16 mouse cellular contexts compared by ENCODE assay signal in genomic region chr10:115262261-115262660, GRCm38 (mm10). TPM values are rescaled to one million over a fixed set of nuclear protein-coding genes. Genes with fewer than 3 reads are reported as not detected.
DNase-seq lines count a peak whose midpoint lies in the region; ATAC-seq and TF ChIP-seq lines count a peak whose summit lies in the region.
"Had no signal": no experiment of that assay in that cellular context is flagged by ENCODE, and none has a peak within 500 bp of the region (broad histone marks: within the 10 kb centered on the region; RNA-seq: fewer than 3 reads in every experiment).

No protein-coding gene starts in this region.

- no peaks in the 10 kb centered on the region for H3K9me3 ChIP-seq in liver, embryonic 15.5 days (replicated peaks)
- H3K9me3 ChIP-seq in liver, embryonic 12.5 days (replicated peaks): no peaks in the 10 kb centered on the region
- no peaks in the 10 kb centered on the region for H3K9me3 ChIP-seq in intestine, embryonic 14.5 days (ENCODE audit: control insufficient read depth, low read length)
- H3K9me3 ChIP-seq in intestine, postnatal 0 days (ENCODE audit: control insufficient read depth): no peaks in the 10 kb centered on the region
- no peaks in the 10 kb centered on the region for H3K9me3 ChIP-seq in stomach, postnatal 0 days (ENCODE audit: control insufficient read depth, low read length)
- H3K9me3 ChIP-seq: forebrain, embryonic 13.5 days; heart, embryonic 12.5 days had no signal

- no peak for DNase-seq in intestine, embryonic 14.5 days (ENCODE audit: low spot score)
- DNase-seq in stomach, postnatal 0 days (ENCODE audit: low spot score): no peak
- DNase-seq in kidney, adult 2 months: no peak
- no peak for DNase-seq in urinary bladder, postnatal 4 days (ENCODE audit: low spot score in 2 of 2)
- DNase-seq: adrenal gland, postnatal 25 days; cerebellum, adult 18-20 months; cerebellum, adult 9-11 months; forebrain, postnatal 0 days; gastrocnemius, postnatal 14 days; heart, postnatal 36 days had no signal

- H3K9ac ChIP-seq in liver, embryonic 15.5 days: no peak overlapping the region
- no peak overlapping the region for H3K9ac ChIP-seq in liver, embryonic 12.5 days
- no peak overlapping the region for H3K9ac ChIP-seq in intestine, embryonic 14.5 days (ENCODE audit: low read length)
- H3K9ac ChIP-seq in intestine, postnatal 0 days (ENCODE audit: low read depth, low read length): no peak overlapping the region
- H3K9ac ChIP-seq in stomach, postnatal 0 days (ENCODE audit: low read length): no peak overlapping the region
- H3K9ac ChIP-seq: forebrain, embryonic 13.5 days; forebrain, postnatal 0 days; heart, embryonic 12.5 days had no signal

- no peak for TF ChIP-seq POLR2A in kidney, adult 2 months (IDR thresholded peaks at IDR 0.05; ENCODE audit: low read depth, low read length)

- H3K36me3 ChIP-seq in liver, embryonic 15.5 days (replicated peaks): no peaks in the 10 kb centered on the region
- H3K36me3 ChIP-seq in liver, embryonic 12.5 days: no peaks in the 10 kb centered on the region
- no peaks in the 10 kb centered on the region for H3K36me3 ChIP-seq in intestine, embryonic 14.5 days (ENCODE audit: control insufficient read depth, insufficient read depth, low read length)
- no peaks in the 10 kb centered on the region for H3K36me3 ChIP-seq in intestine, postnatal 0 days (ENCODE audit: control insufficient read depth, insufficient read depth)
- no peaks in the 10 kb centered on the region for H3K36me3 ChIP-seq in stomach, postnatal 0 days (ENCODE audit: control insufficient read depth, insufficient read depth, low read length)
- H3K36me3 ChIP-seq in kidney, adult 2 months (ENCODE audit: control insufficient read depth, insufficient read depth, low read length): no peaks in the 10 kb centered on the region
- H3K36me3 ChIP-seq: embryonic facial prominence, embryonic 10.5 days; heart, embryonic 12.5 days had no signal

- TF ChIP-seq EP300 in stomach, postnatal 0 days (optimal IDR thresholded peaks at IDR 0.05): no peak

- H3K27me3 ChIP-seq in liver, embryonic 15.5 days: no peaks in the 10 kb centered on the region
- no peaks in the 10 kb centered on the region for H3K27me3 ChIP-seq in liver, embryonic 12.5 days (replicated peaks)
- H3K27me3 ChIP-seq in intestine, embryonic 14.5 days (replicated peaks; ENCODE audit: control insufficient read depth, insufficient read depth, low read length): no peaks in the 10 kb centered on the region
- no peaks in the 10 kb centered on the region for H3K27me3 ChIP-seq in intestine, postnatal 0 days (replicated peaks; ENCODE audit: control insufficient read depth, insufficient read depth, low read length)
- no peaks in the 10 kb centered on the region for H3K27me3 ChIP-seq in stomach, postnatal 0 days (ENCODE audit: control insufficient read depth, insufficient read depth, low read length)
- no peaks in the 10 kb centered on the region for H3K27me3 ChIP-seq in kidney, adult 2 months (replicated peaks; ENCODE audit: control insufficient read depth, insufficient read depth, low read length)
- H3K27me3 ChIP-seq: forebrain, embryonic 13.5 days; heart, embryonic 12.5 days had no signal

- TF ChIP-seq CTCF in intestine, postnatal 0 days (IDR thresholded peaks at IDR 0.05; ENCODE audit: low read depth): no peak
- no peak for TF ChIP-seq CTCF in stomach, postnatal 0 days (IDR thresholded peaks at IDR 0.05; ENCODE audit: low read depth)
- TF ChIP-seq CTCF in kidney, adult 2 months (conservative IDR thresholded peaks at IDR 0.05; ENCODE audit: insufficient read depth, insufficient read length, low read depth, low read length): no peak

- 61% methylated on average over 2 of the region's 2 CpGs for WGBS in liver, embryonic 15.5 days (ENCODE audit: insufficient replicate concordance)
- WGBS in liver, embryonic 12.5 days (ENCODE audit: insufficient replicate concordance): 78% methylated on average over 2 of the region's 2 CpGs
- 76% methylated on average over 2 of the region's 2 CpGs for WGBS in intestine, embryonic 14.5 days
- 50% methylated on average over 2 of the region's 2 CpGs for WGBS in intestine, postnatal 0 days
- WGBS in stomach, postnatal 0 days: 56% methylated on average over 2 of the region's 2 CpGs
- 83% methylated on average over 2 of the region's 2 CpGs for WGBS in kidney, adult 2 months

- no peak overlapping the region for H3K4me3 ChIP-seq in liver, embryonic 15.5 days (replicated peaks)
- no peak overlapping the region for H3K4me3 ChIP-seq in liver, embryonic 12.5 days
- no peak overlapping the region for H3K4me3 ChIP-seq in intestine, embryonic 14.5 days (ENCODE audit: low read depth, low read length)
- H3K4me3 ChIP-seq in intestine, postnatal 0 days (ENCODE audit: low read depth, low read length): no peak overlapping the region
- H3K4me3 ChIP-seq in stomach, postnatal 0 days (ENCODE audit: low read depth, low read length): no peak overlapping the region
- H3K4me3 ChIP-seq in kidney, adult 2 months (ENCODE audit: insufficient read depth, low read depth, low read length): no peak overlapping the region
- H3K4me3 ChIP-seq: embryonic facial prominence, embryonic 10.5 days; forebrain, embryonic 13.5 days; heart, embryonic 12.5 days had no signal

- H3K4me2 ChIP-seq in liver, embryonic 15.5 days: no peak overlapping the region
- no peak overlapping the region for H3K4me2 ChIP-seq in liver, embryonic 12.5 days
- H3K4me2 ChIP-seq in intestine, embryonic 14.5 days (ENCODE audit: low read length): no peak overlapping the region
- H3K4me2 ChIP-seq in intestine, postnatal 0 days (replicated peaks; ENCODE audit: low read depth): no peak overlapping the region; the same call in 1 of the 2 replicates
- no peak overlapping the region for H3K4me2 ChIP-seq in stomach, postnatal 0 days (replicated peaks; ENCODE audit: low read depth)
- H3K4me2 ChIP-seq: forebrain, embryonic 13.5 days; heart, embryonic 12.5 days had no signal

- no peak overlapping the region for H3K27ac ChIP-seq in liver, embryonic 15.5 days (replicated peaks)
- no peak overlapping the region for H3K27ac ChIP-seq in liver, embryonic 12.5 days
- H3K27ac ChIP-seq in intestine, embryonic 14.5 days (ENCODE audit: low read depth): no peak overlapping the region
- H3K27ac ChIP-seq in intestine, postnatal 0 days (ENCODE audit: low read depth, low read length): peak overlapping the region; percentile 15; the same call in 1 of the 2 replicates
- H3K27ac ChIP-seq in stomach, postnatal 0 days (replicated peaks): no peak overlapping the region
- no peak overlapping the region for H3K27ac ChIP-seq in kidney, adult 2 months (ENCODE audit: insufficient read depth, low read depth, low read length)
- H3K27ac ChIP-seq: embryonic facial prominence, embryonic 10.5 days; forebrain, embryonic 13.5 days had no signal

- no peaks in the 10 kb centered on the region for H3K4me1 ChIP-seq in liver, embryonic 15.5 days (replicated peaks)
- H3K4me1 ChIP-seq in liver, embryonic 12.5 days: no peaks in the 10 kb centered on the region
- no peaks in the 10 kb centered on the region for H3K4me1 ChIP-seq in intestine, embryonic 14.5 days (replicated peaks; ENCODE audit: control insufficient read depth, insufficient read depth, low read length)
- no peaks in the 10 kb centered on the region for H3K4me1 ChIP-seq in intestine, postnatal 0 days (replicated peaks; ENCODE audit: control insufficient read depth, insufficient read depth, low read length)
- no peaks in the 10 kb centered on the region for H3K4me1 ChIP-seq in stomach, postnatal 0 days (replicated peaks; ENCODE audit: control insufficient read depth, insufficient read depth)
- no peaks in the 10 kb centered on the region for H3K4me1 ChIP-seq in kidney, adult 2 months (ENCODE audit: control insufficient read depth, insufficient read depth, low read length)
- H3K4me1 ChIP-seq: embryonic facial prominence, embryonic 10.5 days; forebrain, embryonic 13.5 days; heart, embryonic 12.5 days had no signal

- peak; percentile 23; the same call in 1 of the 2 replicates for ATAC-seq in liver, embryonic 15.5 days (ENCODE audit: insufficient read depth)
- ATAC-seq in liver, embryonic 12.5 days: no peak
- 0 out of 2 replicates have a peak, but pooled peaks have one; percentile 48 for ATAC-seq in intestine, embryonic 14.5 days (replicated peaks; ENCODE audit: low FRiP score, low TSS enrichment, low read depth)
- ATAC-seq in intestine, postnatal 0 days: peak; percentile 82
- peak; percentile 69; the same call in 1 of the 2 replicates for ATAC-seq in stomach, postnatal 0 days (ENCODE audit: low FRiP score, low TSS enrichment)
- ATAC-seq: forebrain, embryonic 13.5 days; forebrain, postnatal 0 days had no signal

RNA-seq across cellular contexts. Expression of gene Tbc1d15, which starts 11.0 kb away (rescaled TPM):
- 33.1 and 33.8 TPM in 2 replicates for polyA plus RNA-seq in liver, embryonic 15.5 days (2015; fragmentation: Nextera tagmentation; extraction: Ambion mirVana)
- 45.0 and 46.8 TPM in 2 replicates for polyA plus RNA-seq in liver, embryonic 12.5 days (2016; fragmentation: Nextera tagmentation; extraction: Ambion mirVana)
- 64.1 and 66.1 TPM in 2 replicates for polyA plus RNA-seq in intestine, embryonic 14.5 days (2014; fragmentation: Nextera tagmentation; extraction: Ambion mirVana)
- polyA plus RNA-seq in intestine, postnatal 0 days (2015; fragmentation: Nextera tagmentation; extraction: Ambion mirVana): 59.9 and 65.1 TPM in 2 replicates
- 38.3 and 46.5 TPM in 2 replicates for polyA plus RNA-seq in stomach, postnatal 0 days (2015; fragmentation: Nextera tagmentation; extraction: Ambion mirVana)
- polyA plus RNA-seq in kidney, adult 2 months (2012; rRNA removed): 7.9 and 13.1 TPM in 2 replicates

RNA-seq across cellular contexts. Expression of gene Rab21, which starts 53.1 kb away (rescaled TPM):
- 2.4 and 3.3 TPM in 2 replicates for polyA plus RNA-seq in liver, embryonic 15.5 days (2015; fragmentation: Nextera tagmentation; extraction: Ambion mirVana)
- 4.8 and 6.1 TPM in 2 replicates for polyA plus RNA-seq in liver, embryonic 12.5 days (2016; fragmentation: Nextera tagmentation; extraction: Ambion mirVana)
- polyA plus RNA-seq in intestine, embryonic 14.5 days (2014; fragmentation: Nextera tagmentation; extraction: Ambion mirVana): 6.9 and 7.5 TPM in 2 replicates
- polyA plus RNA-seq in intestine, postnatal 0 days (2015; fragmentation: Nextera tagmentation; extraction: Ambion mirVana): 14.7 and 15.9 TPM in 2 replicates
- 8.0 and 17.0 TPM in 2 replicates for polyA plus RNA-seq in stomach, postnatal 0 days (2015; fragmentation: Nextera tagmentation; extraction: Ambion mirVana)
- 28.0 and 29.2 TPM in 2 replicates for polyA plus RNA-seq in kidney, adult 2 months (2012; rRNA removed)
